Mouse (Mus musculus): ENCODE measurements around the gene Olfr1466.

DNA sequence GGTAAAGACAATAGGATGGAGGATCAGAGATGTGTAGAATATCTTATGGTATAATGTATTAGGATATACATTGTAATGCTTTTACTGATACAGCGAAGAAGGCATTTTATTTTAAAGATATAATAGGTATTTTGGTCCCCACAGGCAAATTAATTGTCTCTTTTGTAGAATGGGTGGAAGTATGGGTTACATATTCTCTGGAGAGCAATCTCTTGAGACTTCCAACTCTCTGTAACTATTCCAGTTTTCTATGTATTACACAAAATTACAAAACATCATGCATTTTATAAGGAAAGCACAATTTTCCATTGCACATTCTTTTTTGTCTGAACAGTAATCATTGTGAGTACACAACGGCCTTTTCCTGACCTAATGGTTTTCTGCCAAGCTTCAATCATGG, 23.3 kb downstream of the Olfr1466 start, which contains the start of gene Olfr1467:
- TF ChIP-seq EP300 (IDR thresholded peaks at IDR 0.05; ENCODE audit: low read depth) (no peak), CTCF (IDR thresholded peaks at IDR 0.05; ENCODE audit: low read depth) (no peak)

All from liver, embryonic 14.5 days (tissue).